Mouse (Mus musculus) c-Kit-positive CD71-positive TER-119-negative erythroid progenitor cells, embryonic 14.5 days (primary cell): ENCODE measurements at regions not wholly inside any gene's neighbourhood (a gene's known extent, or its start where the extent isn't known, plus 50 kb on each side); places are given as distances from the start of the nearest gene placed in this dataset.
A peak's percentile ranks its signal among the peaks of the same experiment; 100 is the strongest.

ENCODE experiments used
- DNase-seq: peaks from one replicate; pipeline ENCODE4 v3.0.0-alpha.2; 2013; ENCODE audit warnings: low read depth

GRCm38 (mm10) chr13:101824962-101825361 lies 56.9 kb upstream of the Pik3r1 start:
- DNase-seq, result no peak

GRCm38 (mm10) chr13:101831872-101832629 lies 64.0 kb upstream of the Pik3r1 start:
- no peak for DNase-seq

GRCm38 (mm10) chr13:101834546-101834945 lies 66.5 kb upstream of the Pik3r1 start:
- DNase-seq, result no peak

GRCm38 (mm10) chr13:101836992-101837391 lies 69.0 kb upstream of the Pik3r1 start:
- no peak for DNase-seq

GRCm38 (mm10) chr13:101844461-101845440 lies 76.7 kb upstream of the Pik3r1 start:
- DNase-seq, result no peak

- DNase-seq, result no peak
Measured at GRCm38 (mm10) chr13:101846016-101846415, 78.0 kb upstream of the Pik3r1 start.

GRCm38 (mm10) chr13:101847879-101848600 lies 80.0 kb upstream of the Pik3r1 start:
- no peak for DNase-seq

- no peak for DNase-seq
Measured at GRCm38 (mm10) chr13:101848601-101849147, 80.7 kb upstream of the Pik3r1 start.

GRCm38 (mm10) chr13:101849416-101849815 lies 81.4 kb upstream of the Pik3r1 start:
- DNase-seq, result no peak

GRCm38 (mm10) chr13:101851329-101851728 lies 83.3 kb upstream of the Pik3r1 start:
- DNase-seq, result no peak

GRCm38 (mm10) chr13:101852960-101853359 lies 84.9 kb upstream of the Pik3r1 start:
- no peak for DNase-seq

- DNase-seq, result no peak
Measured at GRCm38 (mm10) chr13:101855141-101855540, 87.1 kb upstream of the Pik3r1 start.

- no peak for DNase-seq
Measured at GRCm38 (mm10) chr13:101860704-101861103, 92.7 kb upstream of the Pik3r1 start.

GRCm38 (mm10) chr13:101862011-101862410 lies 94.0 kb upstream of the Pik3r1 start:
- DNase-seq, result no peak

GRCm38 (mm10) chr13:101863015-101863414 lies 95.0 kb upstream of the Pik3r1 start:
- peak; percentile 4 for DNase-seq

- peak; percentile 67 for DNase-seq
Measured at GRCm38 (mm10) chr13:101863602-101864001, 95.6 kb upstream of the Pik3r1 start.

GRCm38 (mm10) chr13:101866843-101867242 lies 98.8 kb upstream of the Pik3r1 start:
- DNase-seq, result no peak

- no peak for DNase-seq
Measured at GRCm38 (mm10) chr13:101874761-101875160, 106.7 kb upstream of the Pik3r1 start.

- no peak for DNase-seq
Measured at GRCm38 (mm10) chr13:101876069-101876468, 108.1 kb upstream of the Pik3r1 start.

- DNase-seq, result no peak
Measured at GRCm38 (mm10) chr13:101876601-101877000, 108.6 kb upstream of the Pik3r1 start.

- no peak for DNase-seq
Measured at GRCm38 (mm10) chr13:101878168-101878567, 110.2 kb upstream of the Pik3r1 start.

- DNase-seq, result no peak
Measured at GRCm38 (mm10) chr13:101879561-101880081, 111.6 kb upstream of the Pik3r1 start.
